Mouse (Mus musculus): ENCODE data around the gene 4930550L24Rik. TPM values are rescaled to one million over a fixed set of nuclear protein-coding genes. Genes with fewer than 3 reads are reported as not detected.

4930550L24Rik gene
- not detected in 2 replicates for polyA plus RNA-seq (2012; rRNA removed)

GRCm38 (mm10) chrX:58909060-58909459, at the start of gene 4930550L24Rik:
Gene 4930550L24Rik, plus strand, starts transcription at chrX:58909360.
- TF ChIP-seq CTCF (IDR thresholded peaks at IDR 0.05; ENCODE audit: extremely low read depth, insufficient read depth, low read length), result no peak
- TF ChIP-seq POLR2A (IDR thresholded peaks at IDR 0.05; ENCODE audit: extremely low read depth, insufficient read depth, low read length), result no peak
- no peaks in the 10 kb centered on the region for H3K4me1 ChIP-seq (ENCODE audit: control insufficient read depth, insufficient read depth, low read length)
- H3K4me3 ChIP-seq (ENCODE audit: insufficient read depth, low read length), result no peak within 1 kb of the TSS
- H3K27ac ChIP-seq (ENCODE audit: insufficient read depth, low read length), result no peak within 1 kb of the TSS

GRCm38 (mm10) chrX:58900753-58901152, 8.4 kb upstream of the 4930550L24Rik start:
- no peak for TF ChIP-seq CTCF (IDR thresholded peaks at IDR 0.05; ENCODE audit: extremely low read depth, insufficient read depth, low read length)
- TF ChIP-seq POLR2A (IDR thresholded peaks at IDR 0.05; ENCODE audit: extremely low read depth, insufficient read depth, low read length), result no peak
- Histone ChIP-seq H3K4me1 (ENCODE audit: control insufficient read depth, insufficient read depth, low read length) (no peaks in the 10 kb centered on the region), H3K27ac (ENCODE audit: insufficient read depth, low read length) (no peak overlapping the region), H3K4me3 (ENCODE audit: insufficient read depth, low read length) (no peak overlapping the region)

- Histone ChIP-seq H3K4me1 (ENCODE audit: control insufficient read depth, insufficient read depth, low read length) (no peaks in the 10 kb centered on the region), H3K27ac (ENCODE audit: insufficient read depth, low read length) (no peak overlapping the region), H3K4me3 (ENCODE audit: insufficient read depth, low read length) (no peak overlapping the region)
- TF ChIP-seq POLR2A (IDR thresholded peaks at IDR 0.05; ENCODE audit: extremely low read depth, insufficient read depth, low read length) (no peak), CTCF (IDR thresholded peaks at IDR 0.05; ENCODE audit: extremely low read depth, insufficient read depth, low read length) (no peak)
These were observed 58.8 kb downstream of the 4930550L24Rik start for GRCm38 (mm10) chrX:58967969-58968368.

All from cortical plate, adult 2 months (tissue).